Mouse (Mus musculus) heart, adult 2 months (tissue): Measurements from ENCODE around the gene Sp3.

Experiments
- CTCF ChIP-seq: fragments of 200-600 bp; IDR thresholded peaks from 2 replicates; pipeline ENCODE4 v1.8.1; 2022; ENCODE audit warnings: antibody characterized with exemption, mild to moderate bottlenecking, moderate library complexity
- POLR2A ChIP-seq: fragments of 200-500 bp; IDR thresholded peaks from 2 replicates; pipeline ENCODE4 v1.6.1; 2011; ENCODE audit warnings: mild to moderate bottlenecking, low read depth, low read length, control low read depth; ENCODE audit not compliant: insufficient read depth

GRCm38 (mm10) chr2:72915245-72915930 lies 64.9 kb downstream of the Sp3 start:
- TF ChIP-seq CTCF (no peak), POLR2A (no peak)
